Mouse (Mus musculus) cortical plate, adult 2 months (tissue): Measurements from ENCODE around the gene Tmem100.

Experiments
- CTCF ChIP-seq: fragments of 200-500 bp; IDR thresholded peaks from 2 replicates; pipeline ENCODE4 v1.5.1; 2011; ENCODE audit warnings: mild to moderate bottlenecking, control low read depth, low read length; ENCODE audit not compliant: insufficient read depth; ENCODE audit errors: extremely low read depth
- POLR2A ChIP-seq: fragments of 200-500 bp; IDR thresholded peaks from 2 replicates; pipeline ENCODE4 v1.6.1; 2011; ENCODE audit warnings: mild to moderate bottlenecking, low read length, control low read depth; ENCODE audit not compliant: insufficient read depth; ENCODE audit errors: extremely low read depth

DNA sequence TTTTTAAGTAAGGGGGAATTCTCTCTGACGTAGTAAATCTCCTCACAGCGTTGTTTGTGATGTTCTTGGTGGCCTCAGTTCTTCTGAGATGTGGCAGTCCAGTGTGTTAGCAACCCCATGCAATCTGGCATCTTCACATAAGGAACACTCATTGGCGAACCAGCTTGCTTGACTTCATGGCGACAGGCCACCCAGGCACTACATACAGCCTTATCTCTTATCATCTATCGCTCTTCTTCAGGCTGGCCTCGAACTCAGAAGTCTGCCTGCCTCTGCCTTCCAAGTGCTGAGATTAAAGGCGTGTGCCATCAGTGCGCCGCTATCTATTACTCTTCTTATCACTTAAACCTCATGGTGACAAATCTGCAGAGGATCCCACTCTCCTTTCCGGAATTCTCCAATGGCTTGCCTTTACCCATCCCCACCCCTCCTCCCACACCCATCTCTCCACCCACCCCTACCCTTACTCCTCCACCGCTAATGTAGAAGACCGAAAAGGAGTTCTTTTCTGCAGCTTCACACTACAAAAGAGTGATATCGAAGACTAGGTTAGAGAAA is at the start of gene Tmem100:
- TF ChIP-seq POLR2A (no peak), CTCF (no peak)
